Mouse (Mus musculus) ES-Bruce4 (cell line): ENCODE measurements around the gene Lrrc38.

Source experiments
- CTCF ChIP-seq: IDR thresholded peaks from one replicate; pipeline ENCODE4 v1.8.1; 2011; ENCODE audit warnings: low read depth, low read length
- POLR2A ChIP-seq: IDR thresholded peaks from one replicate; pipeline ENCODE4 v1.8.1; 2011; ENCODE audit warnings: low read length; ENCODE audit not compliant: insufficient read depth

GRCm38 (mm10) chr4:143339808-143340207 is 9.7 kb upstream of the Lrrc38 start:
- TF ChIP-seq POLR2A: no peak
- no peak for TF ChIP-seq CTCF
